Mouse (Mus musculus) erythroid progenitor cell, adult 5-6 weeks (primary cell): ENCODE measurements at regions not wholly inside any gene's neighbourhood (a gene's known extent, or its start where the extent isn't known, plus 50 kb on each side); places are given as distances from the start of the nearest gene placed in this dataset.

Experiments used
- ATAC-seq: replicated peaks from 2 replicates; pipeline ENCODE4 v1.8.0; 2016; ENCODE audit warnings: moderate number of reproducible peaks, mild to moderate bottlenecking, moderate TSS enrichment, inconsistent platforms; ENCODE audit not compliant: poor library complexity, low FRiP score, severe bottlenecking

GRCm38 (mm10) chr4:45592766-45593165 lies 60.5 kb upstream of the Shb start:
- ATAC-seq: no peak

- no peak for ATAC-seq
Measured at GRCm38 (mm10) chr4:45591405-45592315, 59.4 kb upstream of the Shb start.

DNA sequence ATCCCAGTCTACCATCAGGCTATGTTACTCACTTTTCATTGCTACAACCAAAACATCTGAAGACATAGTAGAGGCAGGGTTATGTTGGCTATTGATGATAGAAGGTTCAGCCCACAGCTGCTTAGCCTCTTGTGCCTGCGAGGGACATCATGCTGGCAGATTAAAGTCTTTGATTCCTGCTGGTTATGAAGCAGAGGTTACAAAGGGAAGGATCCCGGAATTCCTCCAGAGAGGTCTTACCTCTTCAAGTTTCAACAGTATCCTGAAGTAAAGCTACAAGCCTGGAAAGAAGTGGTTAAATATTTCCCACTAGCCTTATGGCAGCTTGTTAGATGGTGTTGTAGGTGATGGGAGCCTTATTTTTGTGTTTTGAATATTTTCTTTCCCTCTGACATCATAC lies 58.6 kb upstream of the Shb start:
- ATAC-seq: no peak

GRCm38 (mm10) chr4:45588322-45588721 lies 56.1 kb upstream of the Shb start:
- no peak for ATAC-seq

GRCm38 (mm10) chr4:45587202-45587601 lies 54.9 kb upstream of the Shb start:
- ATAC-seq: no peak

DNA sequence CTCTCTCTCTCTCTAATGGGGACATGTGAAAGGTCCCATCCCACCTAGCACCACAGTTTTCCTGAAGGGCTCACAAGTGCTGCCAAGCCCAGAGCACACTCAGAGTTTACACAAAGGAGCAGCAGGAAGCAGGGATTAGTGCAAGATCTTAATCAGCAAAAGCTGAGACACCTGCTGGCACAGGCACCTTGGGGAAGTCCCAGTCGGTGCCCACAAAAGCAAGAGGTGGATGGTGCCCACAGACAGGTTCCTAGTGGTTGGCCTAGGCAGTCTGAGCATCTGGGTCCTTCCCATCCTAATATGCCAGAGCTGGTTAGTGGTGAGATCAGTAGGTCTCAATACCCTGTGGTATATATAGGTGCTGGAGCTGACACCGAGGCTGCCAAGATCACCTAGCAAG lies 54.0 kb upstream of the Shb start:
- no peak for ATAC-seq

GRCm38 (mm10) chr4:45585188-45585820 lies 53.0 kb upstream of the Shb start:
- no peak for ATAC-seq

DNA sequence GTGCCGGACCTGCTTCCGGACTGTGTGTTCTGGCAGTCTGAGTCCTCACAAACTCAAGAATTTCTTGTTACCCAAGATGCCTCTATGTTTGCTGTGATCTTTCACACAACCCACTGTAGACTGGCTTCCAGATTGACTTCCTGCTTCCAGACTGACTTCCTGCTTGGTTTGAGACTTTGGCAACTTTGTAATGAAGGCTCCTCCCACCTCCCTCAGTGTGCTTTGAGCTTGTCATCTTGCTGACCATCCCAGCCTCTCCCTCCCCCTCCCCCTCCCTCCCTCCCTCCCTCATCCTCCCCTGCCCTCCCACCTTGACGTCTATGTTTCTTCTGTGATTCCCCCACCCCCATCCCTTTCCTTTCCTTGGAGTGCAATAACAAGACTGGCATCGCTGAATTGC lies 51.7 kb upstream of the Shb start:
- ATAC-seq: no peak

DNA sequence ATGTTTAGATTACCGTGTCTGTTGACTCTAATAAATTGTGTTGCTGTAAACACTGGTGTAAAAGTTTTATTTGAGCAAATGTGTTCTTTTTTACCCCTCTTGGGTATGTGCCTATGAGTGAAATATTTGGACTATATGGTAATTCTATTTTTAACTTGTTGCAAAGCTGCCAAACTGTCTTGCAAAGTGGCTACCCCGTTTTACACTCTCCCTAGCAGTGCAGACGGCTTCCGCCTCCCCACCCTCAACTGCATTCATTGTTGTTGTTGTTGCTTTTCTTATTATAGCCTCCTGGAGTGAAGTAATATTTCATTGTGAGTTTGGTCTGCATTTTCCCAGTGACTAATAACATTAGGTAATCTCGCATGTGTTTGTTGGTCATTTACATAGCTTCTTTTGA lies 50.2 kb upstream of the Shb start:
- ATAC-seq: no peak
